Mouse (Mus musculus) spleen, adult 18-20 months (tissue): ENCODE results near the gene Adgrv1.
"Not testable (repeated sequence)": the region's sequence is repeated elsewhere in the genome, so short reads cannot be mapped to it uniquely, and the experiment has no call there.

Source experiments
- DNase-seq, 2 experiments: peaks; one replicate each; pipeline ENCODE4 v3.0.0; 2022; ENCODE audit warnings: mixed read lengths in 2 of 2

Gene Adgrv1

DNA sequence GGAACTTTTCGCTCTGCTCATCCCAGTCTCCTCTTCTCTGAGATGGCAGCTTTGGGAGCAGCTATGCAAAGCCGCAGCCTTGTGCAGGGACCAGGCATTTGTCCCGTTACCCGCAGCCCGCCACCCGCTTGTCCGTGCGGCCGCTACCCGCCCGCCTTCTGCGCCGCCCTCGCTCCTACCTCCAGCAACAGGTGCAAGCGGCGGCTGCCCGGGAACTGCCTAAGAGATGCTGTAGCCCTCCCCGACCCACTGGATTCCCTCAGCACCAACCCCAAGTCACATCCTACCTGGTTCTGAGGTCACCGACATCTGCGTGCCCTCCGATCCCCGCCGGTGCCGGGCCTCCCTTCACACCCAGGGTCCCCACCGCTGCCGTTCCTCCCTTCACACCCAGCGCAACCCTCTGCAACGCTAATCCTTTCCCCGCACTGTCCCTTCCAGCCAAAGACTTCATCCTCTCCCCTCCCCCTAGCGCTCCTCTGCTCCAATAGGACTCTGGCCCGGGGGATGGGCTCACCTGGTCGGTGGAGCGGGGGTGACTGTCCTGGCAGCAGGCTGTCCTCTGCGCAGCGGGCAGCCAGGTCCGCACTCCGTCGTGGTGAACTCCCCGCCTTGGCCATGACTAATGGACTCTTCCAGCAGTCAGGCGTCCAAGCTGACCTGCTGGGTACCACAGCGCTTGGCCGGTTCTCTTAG lies at the start of gene Adgrv1:
TSS of gene Adgrv1 (minus strand) at position 435 of the 696 bp plus-strand sequence.
- no peak for DNase-seq

DNA sequence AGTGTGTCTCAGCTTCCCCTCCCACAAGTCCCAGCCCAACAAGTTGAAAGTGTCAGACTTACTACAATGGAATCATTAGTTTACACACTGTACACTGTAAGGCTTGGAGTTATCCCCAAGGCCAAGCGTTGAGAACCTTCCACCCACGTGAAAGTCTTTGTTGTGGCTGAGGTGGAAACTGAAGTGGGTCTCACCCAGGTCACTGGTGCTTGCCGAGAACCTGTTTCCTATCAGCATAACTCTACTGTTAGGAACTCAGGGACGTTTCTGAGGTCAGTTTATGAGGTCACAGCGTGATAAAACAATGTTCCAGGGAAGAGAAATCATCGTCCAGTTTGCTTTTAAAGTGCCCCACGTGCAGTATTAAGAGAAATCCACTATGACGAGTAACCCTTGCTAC lies 42.4 kb upstream of the Adgrv1 start:
- DNase-seq: no peak

DNA sequence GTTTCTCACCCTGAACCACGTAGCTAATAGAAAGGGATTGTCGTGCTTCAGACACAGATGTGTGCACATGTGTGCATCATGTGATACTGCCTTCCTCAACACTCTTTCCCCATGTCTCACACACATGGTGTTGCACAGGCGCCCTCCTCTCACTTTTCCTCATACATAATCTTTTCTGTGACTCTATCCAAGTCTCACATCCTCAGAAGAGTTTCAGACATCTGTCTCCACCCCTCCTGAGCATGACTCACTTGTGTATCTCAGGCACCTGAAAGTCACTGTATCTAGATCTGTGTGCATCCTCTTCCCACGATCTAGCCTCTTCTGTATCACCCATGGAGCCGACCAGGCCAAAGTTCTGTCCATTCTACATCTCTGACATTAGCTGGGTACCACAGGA lies 34.8 kb upstream of the Adgrv1 start:
- DNase-seq: no peak

DNA sequence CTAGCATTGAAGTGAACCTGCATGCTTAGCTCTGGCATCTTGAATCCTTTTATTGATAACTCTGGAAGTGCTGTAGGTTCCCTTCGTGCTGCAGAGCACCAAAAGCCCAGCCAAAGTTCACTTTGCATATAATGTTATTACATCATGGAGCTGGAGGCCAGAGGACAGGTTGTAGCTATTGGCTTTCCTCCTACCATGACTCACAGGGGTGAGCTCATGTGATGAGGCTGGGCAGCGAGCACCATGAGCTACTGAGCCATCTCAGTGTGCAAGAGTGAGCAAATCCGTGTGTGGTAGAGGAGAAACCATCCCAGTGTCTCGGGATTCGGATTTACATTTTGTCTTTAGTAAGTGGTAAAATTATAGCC lies 31.4 kb upstream of the Adgrv1 start:
- DNase-seq: no peak

DNA sequence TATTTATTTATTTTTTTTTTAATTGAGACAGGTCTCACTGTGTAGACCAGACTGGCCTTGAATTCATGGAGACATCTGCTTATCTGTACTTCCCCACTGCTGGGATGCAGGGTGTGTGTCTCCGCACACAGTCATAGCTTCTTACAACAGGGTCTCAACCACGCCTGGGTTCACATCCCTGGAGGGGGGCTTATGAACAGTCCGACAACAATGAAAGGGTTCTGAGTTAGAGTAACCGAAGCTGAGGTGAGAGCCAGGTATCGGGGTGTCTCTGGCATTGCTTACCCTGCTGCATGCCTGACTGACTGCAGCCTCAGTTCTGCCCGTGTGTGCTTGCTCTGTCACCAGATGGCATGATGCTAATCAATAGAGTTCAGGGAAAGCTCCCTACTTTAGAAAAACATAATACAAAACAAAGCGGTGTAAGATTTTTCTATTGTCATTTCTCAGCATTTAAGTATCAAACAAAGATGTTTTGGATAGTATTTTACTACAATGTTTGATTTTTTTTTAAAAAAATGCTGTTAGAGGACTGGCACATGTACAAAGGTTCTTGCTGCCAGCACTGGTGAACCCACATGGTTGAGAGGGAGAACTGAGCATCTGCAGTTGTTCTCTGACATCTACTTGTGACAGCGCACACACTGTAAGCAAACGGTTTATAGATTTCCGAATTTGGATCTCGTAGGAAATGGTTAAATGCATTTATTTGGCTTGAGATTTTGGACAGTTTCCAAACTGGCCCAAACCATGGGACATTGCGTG lies 30.8 kb upstream of the Adgrv1 start:
- DNase-seq: no peak

DNA sequence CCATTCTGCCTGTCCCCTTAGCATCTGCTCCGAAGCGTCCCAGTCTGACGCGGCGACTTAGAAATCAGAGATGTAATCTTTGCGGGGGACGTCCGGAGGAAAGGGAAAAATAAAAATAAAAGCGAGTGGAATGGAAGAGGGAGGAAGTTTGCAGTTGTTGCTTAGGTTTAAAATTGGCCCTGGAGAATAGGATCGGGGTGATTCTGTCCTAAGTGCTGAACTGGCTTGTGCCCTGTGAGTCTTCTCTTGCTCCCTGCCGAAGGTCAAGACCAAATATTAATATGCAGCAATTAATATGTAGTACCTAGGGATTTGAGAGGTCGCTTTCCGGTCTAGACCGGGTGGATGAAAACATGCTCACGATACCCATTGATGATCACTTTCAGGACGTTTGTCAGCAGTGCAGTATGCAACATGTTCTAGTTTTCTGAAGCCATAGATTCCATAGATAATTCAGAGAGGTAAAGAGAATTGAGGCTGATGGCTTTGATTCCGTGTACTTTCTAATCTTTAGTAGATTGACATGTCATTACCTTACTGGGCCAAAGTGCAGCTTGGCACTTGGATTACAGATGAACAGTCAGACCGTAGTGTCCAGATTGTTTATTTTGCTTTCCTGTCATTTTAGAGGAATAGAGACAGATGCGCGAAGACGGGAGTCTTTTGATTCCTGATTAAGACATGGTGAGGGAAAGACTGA lies 25.2 kb upstream of the Adgrv1 start:
- DNase-seq: no peak

DNA sequence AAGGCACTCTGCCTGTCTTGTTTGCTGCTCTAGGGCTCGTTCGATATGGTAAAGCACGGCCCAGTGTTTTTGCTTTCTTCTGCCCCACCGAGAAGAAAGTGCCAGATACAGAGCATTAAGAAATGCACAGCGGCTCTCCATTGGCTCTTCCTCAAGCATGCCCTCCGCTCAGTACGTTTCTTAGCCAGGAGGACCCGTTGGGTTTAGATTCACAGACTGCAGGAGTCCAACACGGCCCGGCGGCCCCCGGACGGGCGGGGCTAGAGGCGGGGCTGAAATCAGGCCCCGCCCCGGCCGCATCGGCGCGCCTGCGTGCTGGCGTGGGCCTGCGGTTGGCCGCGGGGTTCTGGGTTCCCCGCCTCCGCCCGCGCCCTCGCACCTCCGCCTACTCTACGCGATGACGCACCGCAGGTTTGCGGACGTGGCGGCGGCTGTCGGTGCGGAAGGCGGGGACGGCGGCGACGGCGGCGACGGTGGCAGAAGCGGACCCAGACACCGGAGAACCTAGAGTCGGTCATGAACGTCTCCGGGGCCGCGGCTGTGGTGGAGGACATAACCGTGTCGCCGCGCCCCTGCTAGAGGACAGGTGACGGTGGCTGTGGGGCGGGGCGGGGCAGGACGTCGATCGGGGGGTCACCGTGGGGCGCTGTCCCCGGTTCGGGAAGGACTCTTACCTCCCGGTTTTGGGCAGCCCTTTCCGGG lies 24.5 kb upstream of the Adgrv1 start, which contains the start of gene Lysmd3:
TSS of gene Lysmd3 (plus strand) at position 313 of the 702 bp plus-strand sequence.
- peak; percentile 88 to 90 for DNase-seq

DNA sequence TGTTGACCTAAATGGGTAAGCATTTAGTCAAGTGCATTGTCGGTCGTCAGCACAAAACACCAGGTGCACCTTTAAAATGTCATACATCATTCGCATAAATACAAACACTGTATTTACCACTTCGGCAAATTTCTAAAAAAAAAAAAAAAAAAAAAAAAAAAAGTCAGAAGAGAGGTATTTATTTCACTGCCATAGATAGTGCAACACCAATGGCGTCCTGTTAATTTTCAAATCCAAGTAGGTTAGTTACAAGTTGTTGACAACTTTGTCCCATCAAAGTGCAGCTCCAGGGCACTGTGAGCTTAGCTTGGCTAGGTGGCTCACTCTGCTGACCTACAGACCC lies 24.0 kb upstream of the Adgrv1 start:
- DNase-seq: no peak

DNA sequence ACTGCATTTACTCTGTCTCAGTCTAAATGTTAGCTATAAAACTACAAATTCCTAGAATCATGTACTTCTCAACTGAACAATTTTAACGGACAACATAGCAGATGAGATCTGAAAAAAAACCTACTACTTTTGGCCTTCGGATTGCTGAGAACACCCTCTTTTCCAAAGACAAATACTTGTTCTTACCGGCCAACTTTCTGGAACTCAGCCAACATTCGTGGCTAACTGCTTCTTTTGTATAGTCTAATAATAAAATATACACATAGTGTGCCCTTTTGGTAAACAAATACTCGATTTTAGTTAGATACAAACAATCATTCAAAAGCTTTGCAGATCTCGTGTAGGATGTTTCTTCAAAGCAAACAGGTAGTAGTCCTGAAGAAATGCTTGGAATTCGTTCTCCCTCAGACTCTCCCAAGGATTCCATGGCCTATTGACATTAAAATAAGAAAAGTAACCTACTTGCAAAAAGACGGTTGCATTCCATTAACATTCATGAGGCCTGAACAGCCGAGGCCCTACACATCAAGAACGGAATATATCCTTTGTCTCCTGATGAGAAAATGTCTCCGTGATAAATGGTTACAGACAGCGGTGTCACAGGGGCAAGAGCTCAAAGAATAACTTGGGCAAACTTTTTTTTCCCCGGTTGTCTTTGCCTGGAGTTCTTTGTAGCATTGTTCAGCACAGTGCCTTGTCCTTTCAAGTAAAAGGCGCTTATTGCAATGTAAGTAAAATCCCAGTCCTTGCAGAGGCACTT lies 23.3 kb upstream of the Adgrv1 start:
- no peak for DNase-seq

DNA sequence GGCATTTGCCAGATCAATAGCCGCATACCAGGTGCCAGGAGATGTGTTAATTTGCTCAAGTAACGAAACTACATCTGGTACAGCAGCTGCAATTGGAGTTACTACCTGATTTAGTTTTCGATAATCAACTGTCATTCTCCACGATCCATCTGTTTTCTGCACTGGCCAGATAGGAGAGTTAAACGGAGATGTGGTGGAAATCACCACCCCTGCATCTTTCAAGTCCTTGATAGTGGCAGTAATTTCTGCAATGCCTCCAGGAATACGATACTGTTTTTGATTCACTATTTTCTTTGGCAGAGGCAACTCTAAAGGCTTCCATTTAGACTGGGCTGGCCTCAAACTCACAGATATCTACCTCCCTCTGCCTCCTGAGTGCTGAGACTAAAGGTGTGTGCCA lies 17.4 kb upstream of the Adgrv1 start:
- DNase-seq: not testable (repeated sequence)

DNA sequence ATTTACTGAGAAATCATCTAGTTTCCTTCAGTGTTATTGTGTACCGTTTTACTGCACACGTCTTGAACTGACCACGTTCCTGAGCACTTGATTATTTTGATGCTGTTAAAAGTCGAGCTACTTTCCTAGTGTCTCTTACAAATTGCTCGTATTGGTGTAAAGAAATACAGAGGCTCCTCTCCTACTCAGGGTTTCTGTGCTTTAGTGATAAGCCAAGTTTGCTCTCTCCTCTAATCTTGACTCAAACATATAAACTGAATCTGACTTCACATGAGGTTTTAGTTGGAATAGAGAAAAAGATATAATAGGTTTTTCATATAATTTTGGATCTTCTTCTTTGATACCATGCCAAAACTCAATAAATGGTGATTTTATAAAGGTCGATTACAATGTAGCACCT lies 13.4 kb upstream of the Adgrv1 start:
- DNase-seq: no peak

DNA sequence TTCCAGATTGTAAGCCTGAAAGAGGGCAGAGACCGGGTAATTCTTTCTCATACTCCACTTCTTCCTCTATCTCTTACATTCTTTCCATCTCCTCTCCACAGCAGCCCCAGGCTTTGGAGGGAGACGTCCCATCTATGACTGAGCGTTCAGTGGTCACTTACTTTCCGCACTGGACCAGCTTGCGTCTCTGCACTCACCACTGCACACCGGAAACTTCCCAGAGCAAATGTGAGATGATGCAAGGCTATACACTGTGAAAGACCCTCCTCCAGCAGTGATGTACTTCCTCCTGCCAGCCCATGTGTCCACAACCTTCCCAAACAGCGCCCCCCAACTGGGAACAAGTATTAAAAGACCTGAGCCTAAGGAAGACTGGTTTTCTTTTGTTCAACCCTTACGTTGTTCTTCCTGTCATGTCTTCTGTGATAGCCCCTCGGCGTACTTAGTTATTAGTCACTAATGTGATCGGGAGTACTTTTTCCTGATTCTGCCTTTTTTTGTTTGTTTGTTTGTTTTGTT lies 11.2 kb upstream of the Adgrv1 start:
- DNase-seq: no peak

DNA sequence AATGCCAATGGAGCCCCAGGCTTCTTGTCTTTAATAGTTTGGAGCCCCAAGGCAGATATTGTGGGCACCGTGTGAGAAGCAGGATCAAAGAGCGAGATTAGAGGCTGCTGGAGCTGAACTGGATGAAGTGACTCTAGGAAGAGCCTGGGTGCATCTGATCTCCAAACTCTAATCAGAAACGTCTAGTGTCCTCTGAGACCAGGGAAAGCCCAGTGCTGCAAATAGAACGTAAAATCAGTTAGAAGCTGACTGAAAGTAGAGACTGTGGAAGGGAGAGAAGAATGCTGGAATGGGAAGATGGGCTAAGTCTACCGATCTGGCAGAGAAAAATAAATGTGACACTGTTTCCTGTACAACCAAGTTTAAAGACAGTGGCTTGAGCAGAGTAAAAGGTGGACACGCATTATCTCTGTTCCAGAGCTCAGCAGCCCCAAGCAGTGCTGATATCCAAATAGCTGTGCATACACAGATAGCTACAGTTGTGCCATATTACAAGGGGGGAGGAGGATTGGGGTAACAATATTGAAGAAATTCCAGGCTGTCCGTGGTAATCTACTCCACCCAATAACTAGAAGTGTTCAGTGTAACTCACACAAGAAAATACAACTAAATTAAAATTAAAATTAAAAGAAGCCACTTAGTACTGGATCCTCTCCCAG lies 9.7 kb upstream of the Adgrv1 start:
- DNase-seq: no peak

DNA sequence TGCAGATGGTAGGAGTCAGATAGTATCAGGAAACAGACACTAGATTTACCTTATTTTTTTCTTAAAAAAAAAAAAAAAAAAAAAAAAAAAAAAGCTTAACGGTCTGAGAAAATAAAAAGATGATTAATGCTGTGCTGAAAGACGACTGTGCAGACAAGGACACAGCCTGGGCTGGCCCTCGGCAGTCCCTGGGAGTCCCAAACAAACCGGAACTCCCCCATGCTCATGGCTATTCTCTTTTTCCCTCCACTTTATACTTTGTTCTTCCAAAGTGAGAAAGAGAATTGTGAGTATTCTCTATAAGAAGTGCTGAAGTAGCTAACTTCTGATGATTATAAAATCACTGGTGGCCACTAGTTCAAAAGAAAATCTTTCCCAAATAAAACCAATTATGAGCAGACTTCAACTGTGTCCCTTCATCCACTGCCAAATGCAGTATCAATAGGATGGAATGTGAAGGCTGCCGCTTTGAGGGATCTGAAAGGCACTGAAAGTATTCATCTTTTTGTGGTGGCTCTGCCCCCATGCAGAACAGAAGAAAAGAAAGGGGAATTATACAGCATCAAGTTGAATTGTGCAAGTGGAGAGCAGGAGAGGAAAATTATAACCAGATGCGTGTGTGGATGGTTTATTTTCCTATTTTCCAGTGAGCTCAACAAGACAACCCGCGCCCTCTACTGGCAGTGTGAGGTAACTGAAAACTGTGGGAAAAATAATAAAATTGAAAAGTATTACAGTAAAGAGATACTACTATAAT lies 8.5 kb upstream of the Adgrv1 start:
- peak in 1 of 2 experiments; percentile 35 for DNase-seq

DNA sequence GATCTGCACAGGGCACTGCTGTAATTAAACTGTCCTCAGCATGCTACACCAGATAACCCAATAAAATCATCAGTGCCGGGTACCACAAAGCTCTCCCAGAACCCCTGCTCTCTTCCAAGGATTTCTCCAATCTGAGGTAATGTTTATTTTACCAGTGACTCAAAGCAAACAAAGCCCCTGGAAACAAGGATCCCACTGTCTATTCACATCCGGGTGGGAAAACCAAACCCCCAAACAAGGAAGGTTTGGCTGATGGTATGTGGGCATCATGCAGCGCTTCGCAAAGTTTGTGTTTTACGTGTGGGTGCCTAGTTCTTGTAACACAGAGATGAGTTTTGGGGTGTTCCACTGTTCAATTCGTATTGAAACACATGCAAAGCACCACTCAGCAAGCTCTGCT lies 7.9 kb upstream of the Adgrv1 start:
- DNase-seq: no peak

DNA sequence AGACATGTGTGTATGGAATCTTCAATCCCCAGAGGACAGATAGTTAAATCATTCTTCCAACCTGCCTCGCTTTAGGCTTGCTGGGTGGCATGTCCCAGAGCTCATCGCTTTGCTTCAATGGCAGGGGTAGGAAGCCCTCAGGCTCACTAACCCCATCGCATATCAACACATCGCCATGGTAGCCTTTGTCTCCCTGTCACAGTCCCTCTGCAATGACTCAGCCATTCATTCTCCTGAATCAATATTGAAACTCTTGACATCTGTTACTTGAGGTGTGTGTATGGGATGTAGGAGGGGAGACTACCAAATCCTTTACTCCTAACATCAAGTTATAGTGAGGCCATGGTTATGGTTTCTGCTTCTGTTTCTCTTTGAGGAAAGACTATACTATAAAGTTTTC lies 6.7 kb upstream of the Adgrv1 start:
- DNase-seq: no peak

DNA sequence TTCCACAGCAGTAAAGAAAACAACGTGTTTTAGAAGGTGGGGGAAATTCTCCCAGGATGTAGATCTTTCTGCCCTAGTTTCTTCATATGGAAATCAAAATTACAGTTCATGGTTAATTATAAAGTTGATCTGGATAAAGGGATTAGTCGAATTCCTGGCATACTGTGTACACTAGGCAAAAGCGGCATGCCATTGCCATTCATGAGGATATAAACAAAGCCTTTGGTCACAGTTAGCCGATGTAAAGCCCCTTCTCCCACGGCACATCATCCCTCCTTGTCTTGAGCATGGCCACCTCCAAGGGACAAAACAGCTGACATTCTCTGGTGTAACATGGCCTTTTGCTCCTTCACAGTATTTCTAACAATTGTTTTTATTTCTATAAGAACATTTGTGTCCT lies 2.4 kb downstream of the Adgrv1 start:
- no peak for DNase-seq

DNA sequence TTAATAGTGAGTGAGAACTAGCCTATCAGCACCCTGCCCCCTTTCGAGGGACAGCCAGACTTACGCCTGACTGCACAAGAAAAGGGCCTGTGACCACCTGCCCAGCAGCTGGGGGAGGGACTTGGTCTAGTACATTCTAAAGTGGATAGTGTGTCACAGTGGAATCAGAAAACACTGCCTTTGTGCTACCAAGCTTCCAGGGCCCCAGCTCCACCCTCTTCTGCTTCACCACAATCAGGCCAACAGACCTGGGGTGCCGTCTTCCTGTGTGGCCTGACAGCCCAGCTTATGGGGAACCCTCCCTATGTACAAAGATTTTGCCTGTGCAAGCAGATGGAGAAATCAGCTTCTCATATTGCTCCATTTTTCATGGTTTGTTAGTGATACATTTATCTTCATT lies 3.6 kb downstream of the Adgrv1 start:
- DNase-seq: no peak

DNA sequence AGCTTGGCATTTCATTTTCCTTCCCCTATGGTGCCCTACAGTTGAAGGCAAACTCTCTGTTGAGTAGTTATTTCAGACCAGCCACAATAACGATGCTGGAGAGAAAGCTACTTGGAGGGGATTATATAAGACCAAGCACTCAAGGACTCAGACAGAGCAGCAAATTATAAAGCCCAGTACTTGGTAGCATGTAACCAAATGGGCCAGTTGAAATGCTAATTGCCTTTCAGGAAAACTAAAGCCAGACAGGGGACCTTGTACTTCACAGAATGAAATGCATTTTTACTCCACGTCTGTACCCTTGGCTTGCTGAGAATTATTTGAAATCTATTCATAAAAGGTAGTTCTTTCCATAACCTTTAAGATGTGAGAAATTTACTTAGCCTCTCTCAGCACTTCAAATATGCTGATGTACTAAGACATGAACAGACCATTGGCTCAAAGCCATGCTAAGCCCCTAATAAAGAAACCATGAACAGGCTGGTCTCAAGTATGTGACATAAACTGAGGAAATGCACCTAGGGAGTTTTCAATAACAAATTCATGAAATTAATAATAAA lies 4.2 kb downstream of the Adgrv1 start:
- DNase-seq: no peak

DNA sequence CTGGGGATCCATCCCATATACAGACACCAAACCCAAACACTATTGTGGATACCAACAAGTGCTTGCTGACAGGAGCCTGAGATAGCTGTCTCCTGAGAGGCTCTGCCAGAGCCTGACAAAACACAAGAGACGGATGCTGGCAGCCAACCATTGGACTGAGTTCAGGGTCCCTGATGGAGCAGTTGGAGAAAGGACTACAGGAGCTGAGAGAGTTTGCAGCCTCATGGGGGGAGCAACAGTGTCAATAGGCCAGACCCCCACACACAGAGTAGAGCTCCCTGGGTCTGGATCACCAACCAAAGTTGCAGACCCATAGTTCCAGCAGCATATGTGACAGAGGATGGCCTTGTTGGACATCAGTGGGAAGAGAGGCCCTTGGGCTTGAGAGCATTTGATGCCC lies 5.1 kb downstream of the Adgrv1 start:
- not testable (repeated sequence) for DNase-seq

DNA sequence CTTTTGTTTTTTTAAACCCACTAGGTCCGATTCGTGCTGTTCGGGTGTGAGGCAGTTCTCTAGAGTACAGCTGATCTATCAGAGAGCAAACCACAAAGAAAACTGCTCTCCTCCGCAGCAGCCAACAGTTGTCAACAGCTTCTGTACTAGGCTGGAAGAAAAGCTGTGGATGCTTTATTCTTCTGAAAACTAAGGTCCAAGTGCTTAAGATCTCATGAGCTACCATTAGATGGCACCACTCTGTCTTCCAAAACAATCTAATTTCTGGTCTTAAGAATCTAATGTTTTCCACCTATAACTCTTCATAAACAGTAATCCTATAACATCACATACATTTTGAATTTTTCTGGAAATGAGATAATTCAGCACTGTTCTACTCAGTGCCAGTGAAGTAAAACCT lies 22.6 kb downstream of the Adgrv1 start:
- no peak for DNase-seq
